In the genomic region with DNA sequence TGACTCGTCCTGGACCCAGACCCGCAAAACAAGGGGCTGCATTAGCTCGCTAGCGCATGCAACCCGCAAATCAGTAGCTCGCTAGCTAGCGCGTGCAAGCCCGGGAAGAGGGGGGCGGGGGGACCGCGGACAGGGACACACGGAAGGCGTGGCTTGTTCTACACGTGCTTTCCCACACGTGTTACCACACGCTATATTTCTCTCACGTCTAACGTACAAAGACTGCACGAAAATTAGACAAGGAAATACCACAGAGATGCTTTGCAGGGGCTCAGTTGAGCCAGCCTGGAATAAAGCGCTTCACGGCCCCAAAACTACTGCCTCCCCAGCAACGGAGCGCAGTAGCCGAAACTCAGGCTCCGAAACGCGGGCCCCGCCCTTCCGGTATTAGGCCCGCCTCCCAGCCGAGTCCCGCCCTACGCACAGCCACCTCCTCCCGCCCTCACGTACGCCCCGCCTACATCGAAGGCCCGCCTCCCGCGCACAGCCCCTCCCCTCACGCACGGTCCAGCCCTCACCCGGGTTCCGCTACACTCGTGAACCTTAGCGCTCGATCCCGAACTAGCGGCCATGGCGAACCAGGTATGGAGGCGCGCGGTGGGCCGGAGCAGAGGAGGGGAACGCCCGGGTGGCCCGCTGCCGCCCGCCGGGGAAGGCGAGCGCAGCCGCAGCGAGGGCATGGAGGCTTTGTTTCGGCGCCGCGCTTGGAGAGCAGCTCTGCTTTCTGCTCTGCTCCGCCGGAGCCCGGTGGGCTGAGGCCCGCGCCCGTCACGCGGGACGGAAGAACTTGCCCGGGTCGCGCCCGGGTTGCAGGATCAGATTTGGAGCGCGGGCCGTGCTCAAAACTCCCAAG, we compare ENCODE assay signal across 8 mouse cellular contexts. TPM values are rescaled to one million over a fixed set of nuclear protein-coding genes. Genes with fewer than 3 reads are reported as not detected.
DNase-seq lines count a peak whose midpoint lies in the region; ATAC-seq and TF ChIP-seq lines count a peak whose summit lies in the region.

Adh5 (plus strand) TSS at position 482 of the 853 bp plus-strand sequence.

- H3K9me3 ChIP-seq in G1E (replicated peaks) = no peaks in the 10 kb centered on the region
- H3K9me3 ChIP-seq in forebrain, postnatal 0 days (ENCODE audit: low read length) = no peaks in the 10 kb centered on the region
- no peaks in the 10 kb centered on the region for H3K9me3 ChIP-seq in lung, embryonic 15.5 days

- H3K4me3 ChIP-seq in G1E (ENCODE audit: low read depth, low read length) = peak within 1 kb of the TSS; percentile 94
- peak within 1 kb of the TSS; percentile 85 for H3K4me3 ChIP-seq in forebrain, postnatal 0 days (ENCODE audit: low read depth, low read length)
- H3K4me3 ChIP-seq in lung, embryonic 15.5 days = peak within 1 kb of the TSS; percentile 96

- H3K27me3 ChIP-seq in G1E (ENCODE audit: insufficient read depth, low read length) = 0 out of 2 replicates have a peak, but pooled peaks cover 2% of the 10 kb centered on the region
- H3K27me3 ChIP-seq in forebrain, postnatal 0 days (ENCODE audit: insufficient read depth, low read length) = no peaks in the 10 kb centered on the region
- H3K27me3 ChIP-seq in lung, embryonic 15.5 days = no peaks in the 10 kb centered on the region

- WGBS in forebrain, postnatal 0 days = under 1% methylated on average over 85 of the region's 86 CpGs
- under 1% methylated on average over 86 of the region's 86 CpGs for WGBS in lung, embryonic 15.5 days

- H3K36me3 ChIP-seq in G1E (replicated peaks) = peaks cover 33% of the 10 kb centered on the region
- H3K36me3 ChIP-seq in forebrain, postnatal 0 days (ENCODE audit: insufficient read depth) = peaks cover 16% of the 10 kb centered on the region
- peaks cover 27% of the 10 kb centered on the region for H3K36me3 ChIP-seq in lung, embryonic 15.5 days

- peak within 1 kb of the TSS; percentile 91 for H3K27ac ChIP-seq in forebrain, postnatal 0 days (ENCODE audit: low read depth, low read length)
- H3K27ac ChIP-seq in lung, embryonic 15.5 days = peak within 1 kb of the TSS; percentile 86

- H3K4me2 ChIP-seq in forebrain, postnatal 0 days (ENCODE audit: low read depth) = peak within 1 kb of the TSS; percentile 89
- peak within 1 kb of the TSS; percentile 88 for H3K4me2 ChIP-seq in lung, embryonic 15.5 days

- H3K4me1 ChIP-seq in G1E (ENCODE audit: insufficient read depth, low read depth, low read length) = peaks cover 20% of the 10 kb centered on the region
- H3K4me1 ChIP-seq in forebrain, postnatal 0 days (ENCODE audit: insufficient read depth) = peaks cover 8% of the 10 kb centered on the region; the same call in 1 of the 2 replicates
- peaks cover 13% of the 10 kb centered on the region for H3K4me1 ChIP-seq in lung, embryonic 15.5 days

- TF ChIP-seq CTCF in G1E (IDR thresholded peaks at IDR 0.05; ENCODE audit: low read depth, low read length) = no peak
- TF ChIP-seq CTCF in forebrain, postnatal 0 days (IDR thresholded peaks at IDR 0.05; ENCODE audit: low read depth) = peak; percentile 33

- ATAC-seq in G1E (ENCODE audit: extremely low read depth, insufficient number of reproducible peaks, low FRiP score, poor library complexity, severe bottlenecking) = peak; percentile 94
- peak; percentile 98 for ATAC-seq in forebrain, postnatal 0 days
- ATAC-seq in lung, embryonic 15.5 days (ENCODE audit: borderline replicate concordance, extremely low read depth, low FRiP score, low TSS enrichment) = peak; percentile 99

- peak; percentile 84 for DNase-seq in G1E (ENCODE audit: low spot score)
- peak; percentile 92 to 94 for DNase-seq in cerebellum, adult 18-20 months
- DNase-seq in forebrain, postnatal 0 days = peak; percentile 96
- DNase-seq in heart, postnatal 4 days = peak; percentile 95
- peak; percentile 82 to 84 for DNase-seq in layer of hippocampus, adult 8-10 months (ENCODE audit: low spot score in 2 of 2)
- peak; percentile 84 for DNase-seq in ovary, adult 18-20 months (ENCODE audit: low spot score)
- DNase-seq in thymus, postnatal 0 days (ENCODE audit: low spot score) = peak; percentile 95

- peak within 1 kb of the TSS; percentile 90 for H3K9ac ChIP-seq in forebrain, postnatal 0 days
- peak within 1 kb of the TSS; percentile 92 for H3K9ac ChIP-seq in lung, embryonic 15.5 days

RNA-seq across cellular contexts. Expression of gene Adh5, which starts in this region (rescaled TPM):
- total RNA-seq in G1E (2014; fragmentation: Nextera tagmentation) = 86.2 and 86.3 TPM in 2 replicates
- total RNA-seq in G1E (2017) = 147 and 154 TPM in 2 replicates
- 11.3 and 27.4 TPM in 2 replicates for polyA plus RNA-seq in G1E (2012)
- 150 and 168 TPM in 2 replicates for total RNA-seq in forebrain, postnatal 0 days (2014; rRNA removed)
- 230 and 273 TPM in 2 replicates for polyA plus RNA-seq in forebrain, postnatal 0 days (2015; fragmentation: Nextera tagmentation; extraction: Ambion mirVana)
- 100 to 1,000 TPM; 108 to 113 TPM for total RNA-seq in heart, postnatal 4 days (2021)
- 10 to 100 TPM; 63.2 to 74.4 (median 69.9) TPM for total RNA-seq in layer of hippocampus, adult 8-10 months (2022)
- 238 and 243 TPM in 2 replicates for polyA plus RNA-seq in lung, embryonic 15.5 days (2015; fragmentation: Nextera tagmentation; extraction: Ambion mirVana)
- 201 and 206 TPM in 2 replicates for polyA plus RNA-seq in thymus, postnatal 0 days (2015; fragmentation: Nextera tagmentation; extraction: Ambion mirVana)

Comparison
In these comparisons a context has a peak if more than half of its experiments do, and no peak if none do; other contexts are left out.
1. Peak in every context shown above with its lines: DNase-seq, ATAC-seq, H3K4me3 ChIP-seq and H3K27ac ChIP-seq.